Mouse (Mus musculus) brain, embryonic 14.5 days (tissue): ENCODE results near the gene Mrps25.

ENCODE experiments used
- CTCF ChIP-seq: fragments of 200-500 bp; IDR thresholded peaks from 2 replicates; pipeline ENCODE4 v1.5.1; 2012; ENCODE audit warnings: inconsistent platforms, mild to moderate bottlenecking, moderate library complexity, borderline replicate concordance; ENCODE audit not compliant: insufficient read depth, insufficient read length; ENCODE audit errors: extremely low read depth
- POLR2A ChIP-seq: fragments of 200-500 bp; IDR thresholded peaks from 2 replicates; pipeline ENCODE4 v1.6.1; 2012; ENCODE audit warnings: mild to moderate bottlenecking, inconsistent platforms, borderline replicate concordance; ENCODE audit not compliant: poor library complexity, insufficient read depth, insufficient read length, severe bottlenecking; ENCODE audit errors: extremely low read depth

DNA sequence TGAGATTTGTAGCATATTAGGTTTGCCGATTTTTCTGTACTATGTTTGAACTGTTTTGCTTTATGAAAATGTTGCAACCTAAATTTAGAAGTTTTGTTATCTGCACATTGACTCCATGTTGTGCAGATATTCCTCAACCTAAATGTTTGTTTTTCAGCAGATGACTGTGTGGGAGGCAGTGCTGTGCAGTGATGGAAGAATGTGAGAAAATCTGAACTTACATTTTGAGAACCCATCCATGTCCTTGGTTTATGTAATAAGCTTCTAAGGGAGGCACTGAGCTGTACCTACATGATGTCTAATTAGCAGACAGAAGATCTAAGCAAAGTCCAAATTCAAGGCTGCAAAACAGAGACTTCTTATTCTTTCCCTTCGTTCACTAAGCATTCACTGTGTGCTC is 50.2 kb downstream of the Mrps25 start:
- TF ChIP-seq CTCF = no peak
- TF ChIP-seq POLR2A = no peak
